Mouse (Mus musculus): ENCODE measurements around the gene Mrto4.

- TF ChIP-seq CTCF (conservative IDR thresholded peaks at IDR 0.05; ENCODE audit: low read length): no peak
- no peak for TF ChIP-seq NANOG (IDR thresholded peaks at IDR 0.05; ENCODE audit: borderline replicate concordance, low read length)
- no peak for TF ChIP-seq POU5F1 (IDR thresholded peaks at IDR 0.05; ENCODE audit: borderline replicate concordance, low read length)
These were observed 14.2 kb downstream of the Mrto4 start for GRCm38 (mm10) chr4:139338145-139338544.

Data from E14TG2a.4 (cell line).